Comparison of ENCODE assay signal across 8 mouse cellular contexts in genomic region chr19:47837527-47837901, GRCm38 (mm10). TPM values are rescaled to one million over a fixed set of nuclear protein-coding genes. Genes with fewer than 3 reads are reported as not detected.
DNase-seq lines count a peak whose midpoint lies in the region; ATAC-seq and TF ChIP-seq lines count a peak whose summit lies in the region.

No protein-coding gene starts in this region.

- H3K4me3 ChIP-seq in heart, embryonic 11.5 days (ENCODE audit: low read depth, low read length): peak overlapping the region; percentile 47
- peak overlapping the region; percentile 63 to 79 for H3K4me3 ChIP-seq in ES-E14 (ENCODE audit: insufficient read depth in 1 of 2, low read depth in 1 of 2, low read length in 2 of 2, poor library complexity in 1 of 2, severe bottlenecking in 1 of 2)
- peak overlapping the region; percentile 48 for H3K4me3 ChIP-seq in hindbrain, embryonic 12.5 days
- peak overlapping the region; percentile 66 for H3K4me3 ChIP-seq in midbrain, embryonic 10.5 days

- H3K27ac ChIP-seq in heart, embryonic 11.5 days (ENCODE audit: low read depth, low read length): no peak overlapping the region
- no peak overlapping the region for H3K27ac ChIP-seq in ES-E14 (ENCODE audit: insufficient read depth, low read depth, low read length, poor library complexity, severe bottlenecking)
- H3K27ac ChIP-seq in hindbrain, embryonic 12.5 days: no peak overlapping the region
- no peak overlapping the region; the same call in 1 of the 2 replicates for H3K27ac ChIP-seq in midbrain, embryonic 10.5 days (replicated peaks)

- ATAC-seq in heart, embryonic 11.5 days (replicated peaks; ENCODE audit: insufficient number of reproducible peaks, low FRiP score, low TSS enrichment): peak; percentile 7; the same call in 1 of the 2 replicates
- ATAC-seq in hindbrain, embryonic 12.5 days (ENCODE audit: low FRiP score): peak; percentile 63

- H3K9me3 ChIP-seq in heart, embryonic 11.5 days (replicated peaks; ENCODE audit: control insufficient read depth, low read length): no peaks in the 10 kb centered on the region
- no peaks in the 10 kb centered on the region for H3K9me3 ChIP-seq in ES-E14 (ENCODE audit: control insufficient read depth, insufficient read depth, low read depth, low read length)
- H3K9me3 ChIP-seq in hindbrain, embryonic 12.5 days (replicated peaks): no peaks in the 10 kb centered on the region
- no peaks in the 10 kb centered on the region for H3K9me3 ChIP-seq in midbrain, embryonic 10.5 days (replicated peaks)

- no peak for DNase-seq in heart, adult 18-20 months
- no peak for DNase-seq in ES-E14 (ENCODE audit: low read depth, low spot score)
- DNase-seq in midbrain, embryonic 10.5 days (ENCODE audit: low spot score): no peak
- no peak for DNase-seq in T-cell, adult 2 months (ENCODE audit: low spot score)
- no peak for DNase-seq in frontal cortex, postnatal 10 days (ENCODE audit: low spot score in 2 of 2)
- DNase-seq in spleen, postnatal 10 days (ENCODE audit: low spot score in 2 of 2): no peak

- in situ Hi-C loops in ES-E14 (cut with MboI; ENCODE audit: low sequenced_read_pairs in 2 of 2, unreplicated experiment in 2 of 2): no loop called here

- H3K4me2 ChIP-seq in heart, embryonic 11.5 days: peak overlapping the region; percentile 89
- peak overlapping the region; percentile 86 for H3K4me2 ChIP-seq in hindbrain, embryonic 12.5 days (replicated peaks)

- H3K4me1 ChIP-seq in heart, embryonic 11.5 days (ENCODE audit: control insufficient read depth, insufficient read depth, low read length): peaks cover 5% of the 10 kb centered on the region; the same call in 1 of the 2 replicates
- H3K4me1 ChIP-seq in ES-E14 (ENCODE audit: control insufficient read depth in 2 of 2, insufficient read depth in 2 of 2, low read length in 2 of 2, poor library complexity in 1 of 2): peaks cover 2 to 4% of the 10 kb centered on the region in 2 experiments; a peak in 1 of 4 replicates
- peaks cover 4% of the 10 kb centered on the region; the same call in 1 of the 2 replicates for H3K4me1 ChIP-seq in hindbrain, embryonic 12.5 days
- peaks cover 13% of the 10 kb centered on the region for H3K4me1 ChIP-seq in midbrain, embryonic 10.5 days

- WGBS in heart, embryonic 11.5 days (ENCODE audit: insufficient replicate concordance): 0% methylated on average over 6 of the region's 6 CpGs
- 1% methylated on average over 6 of the region's 6 CpGs for WGBS in hindbrain, embryonic 12.5 days
- under 1% methylated on average over 6 of the region's 6 CpGs for WGBS in midbrain, embryonic 10.5 days

- H3K36me3 ChIP-seq in heart, embryonic 11.5 days (ENCODE audit: control insufficient read depth, insufficient read depth, low read length): no peaks in the 10 kb centered on the region
- H3K36me3 ChIP-seq in ES-E14 (ENCODE audit: control insufficient read depth, insufficient read depth, low read length, poor library complexity, severe bottlenecking): no peaks in the 10 kb centered on the region; the same call in 1 of the 2 replicates
- H3K36me3 ChIP-seq in hindbrain, embryonic 12.5 days: no peaks in the 10 kb centered on the region
- H3K36me3 ChIP-seq in midbrain, embryonic 10.5 days: no peaks in the 10 kb centered on the region

- peak overlapping the region; percentile 46; the same call in 1 of the 2 replicates for H3K9ac ChIP-seq in heart, embryonic 11.5 days (ENCODE audit: low read depth, low read length)
- 0 out of 2 replicates have a peak overlapping the region, but pooled peaks have one; percentile 1 for H3K9ac ChIP-seq in ES-E14 (ENCODE audit: insufficient read depth, low read depth, low read length, poor library complexity, severe bottlenecking)
- peak overlapping the region; percentile 39; the same call in 1 of the 2 replicates for H3K9ac ChIP-seq in hindbrain, embryonic 12.5 days

- H3K27me3 ChIP-seq in heart, embryonic 11.5 days (ENCODE audit: control insufficient read depth, insufficient read depth, low read length): peaks cover 19% of the 10 kb centered on the region
- H3K27me3 ChIP-seq in hindbrain, embryonic 12.5 days: peaks cover 7% of the 10 kb centered on the region
- H3K27me3 ChIP-seq in midbrain, embryonic 10.5 days (ENCODE audit: low read depth, poor library complexity, severe bottlenecking): peaks cover 35% of the 10 kb centered on the region

TF ChIP-seq in ES-E14, 5 proteins besides CTCF, POLR2A, EP300 and RAD21:
- peak; percentile 38; the same call in 1 of the 2 replicates for TF ChIP-seq ZNF384 (IDR thresholded peaks at IDR 0.05; ENCODE audit: low read depth, low read length)
- no peak for TF ChIP-seq CHD2 (IDR thresholded peaks at IDR 0.05; ENCODE audit: low read depth, low read length)
- TF ChIP-seq MAFK (IDR thresholded peaks at IDR 0.05; ENCODE audit: insufficient read depth, low read depth, low read length): no peak
- no peak for TF ChIP-seq ZC3H11A (IDR thresholded peaks at IDR 0.05; ENCODE audit: borderline replicate concordance, low read depth, low read length)
TF ChIP-seq in ES-E14: peak in this region for 1.

RNA-seq across cellular contexts. Expression of gene Gsto1, which starts 17.3 kb away (rescaled TPM):
- 82.6 and 84.0 TPM in 2 replicates for polyA plus RNA-seq in heart, embryonic 11.5 days (2014; fragmentation: Nextera tagmentation; extraction: Ambion mirVana)
- total RNA-seq in heart, adult 18-20 months (2021): 100 to 1,000 TPM; 207 to 211 TPM
- 28.1 and 60.7 TPM in 2 replicates for total RNA-seq in ES-E14 (2012; rRNA removed)
- 102 and 106 TPM in 2 replicates for polyA plus RNA-seq in hindbrain, embryonic 12.5 days (2016; fragmentation: Nextera tagmentation; extraction: Ambion mirVana)
- polyA plus RNA-seq in midbrain, embryonic 10.5 days (2016; fragmentation: Nextera tagmentation; extraction: Ambion mirVana): 78.1 and 92.2 TPM in 2 replicates

RNA-seq across cellular contexts. Expression of gene Gsto2, which starts 27.8 kb away (rescaled TPM):
- polyA plus RNA-seq in heart, embryonic 11.5 days (2014; fragmentation: Nextera tagmentation; extraction: Ambion mirVana): 0.82 and 1.3 TPM in 2 replicates
- 1 to 10 TPM; 2.0 to 2.6 TPM for total RNA-seq in heart, adult 18-20 months (2021)
- 0.21 and 0.71 TPM in 2 replicates for total RNA-seq in ES-E14 (2012; rRNA removed)
- polyA plus RNA-seq in hindbrain, embryonic 12.5 days (2016; fragmentation: Nextera tagmentation; extraction: Ambion mirVana): 0.96 and 1.3 TPM in 2 replicates
- polyA plus RNA-seq in midbrain, embryonic 10.5 days (2016; fragmentation: Nextera tagmentation; extraction: Ambion mirVana): 1.4 and 1.6 TPM in 2 replicates
